Mouse (Mus musculus) lung, adult 2 months (tissue): Measurements from ENCODE around the gene Ntm.

Experiments used
- CTCF ChIP-seq: fragments of 200-500 bp; IDR thresholded peaks from 2 replicates; pipeline ENCODE4 v1.5.1; 2011; ENCODE audit warnings: mild to moderate bottlenecking, low read length, control low read depth; ENCODE audit not compliant: insufficient read depth
- POLR2A ChIP-seq: fragments of 200-500 bp; IDR thresholded peaks from 2 replicates; pipeline ENCODE4 v1.6.1; 2011; ENCODE audit warnings: low read depth, mild to moderate bottlenecking, control low read depth, low read length, borderline replicate concordance; ENCODE audit errors: extremely low read depth

GRCm38 (mm10) chr9:29942183-29942952, 20.6 kb downstream of the Ntm start:
- TF ChIP-seq CTCF (no peak), POLR2A (no peak)
